ENCODE assay signal across 15 mouse cellular contexts in genomic region chrX:71442916-71443315, GRCm38 (mm10).
"Had no signal": no experiment of that assay in that cellular context is flagged by ENCODE, and none has a peak within 500 bp of the region (broad histone marks: within the 10 kb centered on the region; RNA-seq: fewer than 3 reads in every experiment).

No protein-coding gene starts in this region.

- H3K4me1 ChIP-seq: midbrain, embryonic 13.5 days; midbrain, embryonic 15.5 days; neural tube, embryonic 12.5 days; stomach, embryonic 15.5 days had no signal

- H3K36me3 ChIP-seq: neural tube, embryonic 12.5 days; stomach, embryonic 15.5 days had no signal

- ATAC-seq: midbrain, embryonic 13.5 days; midbrain, embryonic 15.5 days had no signal

- H3K9me3 ChIP-seq: megakaryocyte, embryonic 14.5 days; midbrain, embryonic 13.5 days; midbrain, embryonic 15.5 days; neural tube, embryonic 12.5 days; stomach, embryonic 15.5 days had no signal

- H3K27ac ChIP-seq: midbrain, embryonic 13.5 days; midbrain, embryonic 15.5 days; neural tube, embryonic 12.5 days; stomach, embryonic 15.5 days; stomach, postnatal 0 days had no signal

- H3K4me3 ChIP-seq: megakaryocyte, embryonic 14.5 days; midbrain, embryonic 13.5 days; midbrain, embryonic 15.5 days; neural tube, embryonic 12.5 days; stomach, embryonic 15.5 days had no signal

- DNase-seq: lung, adult 18-20 months; lung, embryonic 14.5 days; lung, postnatal 10 days; lung, postnatal 4 days; right cerebral cortex, postnatal 14 days; thymus, adult 18-20 months; thymus, postnatal 14 days; thymus, postnatal 36 days had no signal

- H3K4me2 ChIP-seq: lung, embryonic 14.5 days; midbrain, embryonic 11.5 days; midbrain, embryonic 13.5 days; midbrain, embryonic 15.5 days; neural tube, embryonic 12.5 days; stomach, embryonic 15.5 days had no signal

- H3K9ac ChIP-seq: lung, embryonic 14.5 days; midbrain, embryonic 13.5 days; midbrain, embryonic 15.5 days; neural tube, embryonic 12.5 days; stomach, embryonic 15.5 days had no signal

- H3K27me3 ChIP-seq: megakaryocyte, embryonic 14.5 days; midbrain, embryonic 13.5 days; midbrain, embryonic 15.5 days; neural tube, embryonic 12.5 days; stomach, embryonic 15.5 days had no signal
